Mouse (Mus musculus): ENCODE measurements at regions not wholly inside any gene's neighbourhood (a gene's known extent, or its start where the extent isn't known, plus 50 kb on each side); places are given as distances from the start of the nearest gene placed in this dataset.

- no peak for DNase-seq (ENCODE audit: low spot score)
These were observed 288.3 kb downstream of the Zfp706 start for GRCm38 (mm10) chr15:36719241-36719640.

GRCm38 (mm10) chr15:36717835-36718234 is 289.7 kb downstream of the Zfp706 start:
- DNase-seq (ENCODE audit: low spot score): no peak

- DNase-seq (ENCODE audit: low spot score): no peak
These were observed 290.9 kb downstream of the Zfp706 start for GRCm38 (mm10) chr15:36716686-36717038.

- DNase-seq (ENCODE audit: low spot score): peak; percentile 64
These were observed 291.6 kb downstream of the Zfp706 start for GRCm38 (mm10) chr15:36715745-36716685.

- no peak for DNase-seq (ENCODE audit: low spot score)
These were observed 292.4 kb downstream of the Zfp706 start for GRCm38 (mm10) chr15:36715159-36715558.

GRCm38 (mm10) chr15:36709788-36710187 is 297.8 kb downstream of the Zfp706 start:
- DNase-seq (ENCODE audit: low spot score): no peak

- peak; percentile 61 for DNase-seq (ENCODE audit: low spot score)
These were observed 299.1 kb downstream of the Zfp706 start for GRCm38 (mm10) chr15:36708471-36708870.

- no peak for DNase-seq (ENCODE audit: low spot score)
These were observed 301.6 kb downstream of the Zfp706 start for GRCm38 (mm10) chr15:36705990-36706389.

GRCm38 (mm10) chr15:36705391-36705790 is 302.2 kb downstream of the Zfp706 start:
- no peak for DNase-seq (ENCODE audit: low spot score)

- no peak for DNase-seq (ENCODE audit: low spot score)
These were observed 305.7 kb downstream of the Zfp706 start for GRCm38 (mm10) chr15:36701846-36702245.

- DNase-seq (ENCODE audit: low spot score): no peak
These were observed 307.4 kb downstream of the Zfp706 start for GRCm38 (mm10) chr15:36700196-36700595.

GRCm38 (mm10) chr15:36695199-36696129 is 312.1 kb downstream of the Zfp706 start:
- peak; percentile 32 for DNase-seq (ENCODE audit: low spot score)

- DNase-seq (ENCODE audit: low spot score): no peak
These were observed 316.4 kb downstream of the Zfp706 start for GRCm38 (mm10) chr15:36691002-36691652.

GRCm38 (mm10) chr15:36689881-36690280 is 317.7 kb downstream of the Zfp706 start:
- no peak for DNase-seq (ENCODE audit: low spot score)

- no peak for DNase-seq (ENCODE audit: low spot score)
These were observed 318.3 kb downstream of the Zfp706 start for GRCm38 (mm10) chr15:36689301-36689700.

- DNase-seq (ENCODE audit: low spot score): peak; percentile 69
These were observed 319.4 kb downstream of the Zfp706 start for GRCm38 (mm10) chr15:36688051-36688754.

- DNase-seq (ENCODE audit: low spot score): no peak
These were observed 322.9 kb downstream of the Zfp706 start for GRCm38 (mm10) chr15:36684684-36685083.

GRCm38 (mm10) chr15:36682832-36683231 is 324.7 kb downstream of the Zfp706 start:
- DNase-seq (ENCODE audit: low spot score): no peak

- no peak for DNase-seq (ENCODE audit: low spot score)
These were observed 325.4 kb downstream of the Zfp706 start for GRCm38 (mm10) chr15:36682159-36682558.

- no peak for DNase-seq (ENCODE audit: low spot score)
These were observed 327.0 kb downstream of the Zfp706 start for GRCm38 (mm10) chr15:36680361-36681140.

- DNase-seq (ENCODE audit: low spot score): no peak
These were observed 328.0 kb downstream of the Zfp706 start for GRCm38 (mm10) chr15:36679577-36679976.
